Mouse (Mus musculus): ENCODE data around the gene Lin7a. TPM values are rescaled to one million over a fixed set of nuclear protein-coding genes. Genes with fewer than 3 reads are reported as not detected.

Lin7a gene
- total and polyA plus RNA-seq, 2 experiments from 2014 or later = 16.0 to 26.3 TPM

DNA sequence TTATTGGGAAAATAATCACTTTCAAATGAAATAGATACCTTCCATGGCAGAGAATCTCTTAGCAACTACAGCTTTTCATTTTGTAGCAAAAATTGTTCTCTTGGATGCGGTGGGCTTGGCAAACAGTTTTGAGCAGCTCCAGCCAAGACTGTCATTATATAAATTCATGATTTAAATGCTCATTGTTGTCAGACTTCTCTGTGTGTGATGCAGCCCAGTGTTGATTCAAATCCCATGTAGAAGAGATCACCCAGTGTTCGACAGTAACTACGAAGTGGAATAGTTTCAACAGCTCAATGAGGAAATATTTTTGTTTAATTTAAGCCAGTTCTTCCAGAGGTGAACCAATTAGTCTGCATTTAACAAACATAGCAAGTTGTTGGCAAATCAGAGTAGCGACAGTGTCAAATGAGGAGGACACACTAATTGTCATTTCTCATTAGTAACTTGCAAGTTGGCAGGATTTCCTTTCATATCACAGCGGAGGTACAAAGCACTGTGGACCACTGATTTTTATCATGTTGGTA, 39.5 kb downstream of the Lin7a start:
- H3K9me3 ChIP-seq (ENCODE audit: low read length) = no peaks in the 10 kb centered on the region
- ATAC-seq = no peak

DNA sequence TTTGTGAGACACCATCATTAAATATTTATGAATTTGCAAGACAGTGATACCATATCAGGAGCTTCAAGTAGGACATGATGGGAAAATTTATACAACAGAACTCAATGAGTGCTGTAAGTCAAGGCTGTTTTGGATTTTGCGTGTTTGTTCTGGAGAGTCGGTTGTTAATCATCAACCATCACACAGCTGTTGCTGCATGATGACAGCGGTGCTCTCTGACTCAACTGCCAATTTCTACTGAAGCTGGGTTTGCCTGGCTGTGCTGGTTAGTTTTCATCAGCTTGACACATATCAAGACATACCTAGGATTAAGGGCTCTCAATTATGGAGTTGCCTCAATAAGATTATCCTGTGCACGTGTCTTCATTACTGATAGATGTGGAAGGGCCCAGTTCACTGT, 41.1 kb downstream of the Lin7a start:
- H3K9me3 ChIP-seq (ENCODE audit: low read length) = no peaks in the 10 kb centered on the region
- H3K4me1 ChIP-seq (ENCODE audit: insufficient read depth) = no peaks in the 10 kb centered on the region
- H3K9ac ChIP-seq = no peak overlapping the region
- no peak overlapping the region for H3K4me3 ChIP-seq (ENCODE audit: low read depth, low read length)
- H3K36me3 ChIP-seq (ENCODE audit: insufficient read depth) = no peaks in the 10 kb centered on the region
- ATAC-seq (no peak), DNase-seq (no peak)
- H3K4me2 ChIP-seq (ENCODE audit: low read depth) = no peak overlapping the region
- H3K27me3 ChIP-seq (ENCODE audit: insufficient read depth, low read length) = no peaks in the 10 kb centered on the region
- H3K27ac ChIP-seq (ENCODE audit: low read depth, low read length) = no peak overlapping the region
- WGBS = 97% methylated on average over 4 of the region's 4 CpGs
- TF ChIP-seq CTCF (IDR thresholded peaks at IDR 0.05; ENCODE audit: low read depth) = no peak

More for the DNA sequence above, 39.5 kb downstream of the Lin7a start:
- DNase-seq = peak; percentile 17
- Histone ChIP-seq H3K27me3 (ENCODE audit: insufficient read depth, low read length) (no peaks in the 10 kb centered on the region), H3K4me2 (ENCODE audit: low read depth) (no peak overlapping the region), H3K4me3 (ENCODE audit: low read depth, low read length) (no peak overlapping the region), H3K4me1 (ENCODE audit: insufficient read depth) (no peaks in the 10 kb centered on the region), H3K9ac (no peak overlapping the region), H3K27ac (ENCODE audit: low read depth, low read length) (peak overlapping the region; percentile 9; the same call in 1 of the 2 replicates), H3K36me3 (ENCODE audit: insufficient read depth) (no peaks in the 10 kb centered on the region)
- no peak for TF ChIP-seq CTCF (IDR thresholded peaks at IDR 0.05; ENCODE audit: low read depth)
- 35% methylated on average over 5 of the region's 5 CpGs for WGBS

DNA sequence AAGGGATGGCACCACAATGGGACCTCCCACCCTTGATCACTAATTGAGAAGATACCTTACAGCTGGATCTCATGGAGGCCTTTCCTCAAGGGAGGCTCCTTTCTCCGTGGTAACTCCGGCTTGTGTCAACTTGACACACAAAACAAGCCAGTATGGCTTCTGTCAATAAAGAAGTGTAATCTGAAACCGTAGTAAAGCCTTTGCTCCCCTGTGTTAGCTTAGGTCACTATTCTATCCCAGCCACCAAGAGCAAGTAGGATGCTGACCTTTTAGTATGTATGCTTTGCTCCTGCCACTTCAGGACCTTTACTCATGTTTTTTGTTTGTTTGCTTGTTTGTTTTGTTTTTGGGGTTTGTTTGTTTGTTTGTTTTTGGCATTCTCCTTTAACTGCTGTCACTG, 41.9 kb downstream of the Lin7a start:
- no peak overlapping the region for H3K4me3 ChIP-seq (ENCODE audit: low read depth, low read length)
- H3K9ac ChIP-seq = no peak overlapping the region
- no peak for DNase-seq
- no peak for TF ChIP-seq CTCF (IDR thresholded peaks at IDR 0.05; ENCODE audit: low read depth)
- 55% methylated on average over 3 of the region's 3 CpGs for WGBS
- H3K9me3 ChIP-seq (ENCODE audit: low read length) = no peaks in the 10 kb centered on the region
- H3K4me1 ChIP-seq (ENCODE audit: insufficient read depth) = no peaks in the 10 kb centered on the region
- no peak overlapping the region for H3K4me2 ChIP-seq (ENCODE audit: low read depth)
- no peaks in the 10 kb centered on the region for H3K36me3 ChIP-seq (ENCODE audit: insufficient read depth)
- H3K27me3 ChIP-seq (ENCODE audit: insufficient read depth, low read length) = no peaks in the 10 kb centered on the region
- no peak for ATAC-seq
- no peak overlapping the region for H3K27ac ChIP-seq (ENCODE audit: low read depth, low read length)

DNA sequence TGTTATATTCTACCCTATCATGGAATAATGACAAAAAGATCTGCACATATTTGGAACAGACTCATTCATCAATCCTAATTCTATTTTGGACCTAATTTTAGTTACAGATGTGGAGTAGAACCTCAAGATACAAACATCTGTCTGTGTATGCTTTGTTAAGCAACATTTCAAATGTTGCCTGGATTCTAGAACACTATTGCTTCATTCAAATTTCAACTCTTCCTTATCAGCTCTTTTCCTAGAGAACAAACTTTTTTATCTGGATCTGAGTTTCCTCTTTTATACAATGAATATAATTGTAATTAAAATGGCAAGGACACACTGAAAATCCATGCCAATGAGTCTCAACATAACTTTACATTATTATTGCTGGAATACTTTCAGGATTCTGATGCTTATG, 43.8 kb downstream of the Lin7a start:
- no peak overlapping the region for H3K9ac ChIP-seq
- H3K36me3 ChIP-seq (ENCODE audit: insufficient read depth) = no peaks in the 10 kb centered on the region
- no peaks in the 10 kb centered on the region for H3K9me3 ChIP-seq (ENCODE audit: low read length)
- no peaks in the 10 kb centered on the region for H3K27me3 ChIP-seq (ENCODE audit: insufficient read depth, low read length)
- H3K4me2 ChIP-seq (ENCODE audit: low read depth) = no peak overlapping the region
- H3K4me1 ChIP-seq (ENCODE audit: insufficient read depth) = no peaks in the 10 kb centered on the region
- ATAC-seq (no peak), DNase-seq (no peak)
- TF ChIP-seq CTCF (IDR thresholded peaks at IDR 0.05; ENCODE audit: low read depth) = no peak
- no peak overlapping the region for H3K27ac ChIP-seq (ENCODE audit: low read depth, low read length)
- H3K4me3 ChIP-seq (ENCODE audit: low read depth, low read length) = no peak overlapping the region

DNA sequence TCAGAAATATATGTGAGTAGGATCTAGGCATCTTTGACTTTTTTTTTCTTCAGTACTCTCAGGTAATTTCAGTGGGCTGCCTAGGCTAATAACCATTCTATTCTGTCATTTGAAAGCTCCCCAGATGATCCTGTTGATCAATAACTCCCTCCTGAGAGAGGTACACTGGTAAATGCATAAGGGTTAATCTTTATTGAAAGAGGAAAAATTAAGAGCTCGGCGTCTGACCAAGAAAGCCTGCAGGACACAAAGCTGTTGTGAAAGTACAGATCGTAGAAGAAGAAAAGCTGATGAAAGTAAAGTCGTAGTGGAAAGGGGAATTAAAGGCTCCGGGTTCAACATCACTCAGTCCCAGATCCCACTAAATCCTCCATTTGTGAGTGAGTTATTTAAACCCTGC, 44.2 kb downstream of the Lin7a start:
- H3K27me3 ChIP-seq (ENCODE audit: insufficient read depth, low read length) = no peaks in the 10 kb centered on the region
- H3K9ac ChIP-seq = no peak overlapping the region
- TF ChIP-seq CTCF (IDR thresholded peaks at IDR 0.05; ENCODE audit: low read depth) = no peak
- H3K4me1 ChIP-seq (ENCODE audit: insufficient read depth) = no peaks in the 10 kb centered on the region
- 40% methylated on average over 5 of the region's 5 CpGs for WGBS
- ATAC-seq (no peak), DNase-seq (no peak)
- no peak overlapping the region for H3K4me2 ChIP-seq (ENCODE audit: low read depth)
- H3K36me3 ChIP-seq (ENCODE audit: insufficient read depth) = no peaks in the 10 kb centered on the region
- H3K27ac ChIP-seq (ENCODE audit: low read depth, low read length) = no peak overlapping the region
- H3K4me3 ChIP-seq (ENCODE audit: low read depth, low read length) = no peak overlapping the region
- no peaks in the 10 kb centered on the region for H3K9me3 ChIP-seq (ENCODE audit: low read length)

DNA sequence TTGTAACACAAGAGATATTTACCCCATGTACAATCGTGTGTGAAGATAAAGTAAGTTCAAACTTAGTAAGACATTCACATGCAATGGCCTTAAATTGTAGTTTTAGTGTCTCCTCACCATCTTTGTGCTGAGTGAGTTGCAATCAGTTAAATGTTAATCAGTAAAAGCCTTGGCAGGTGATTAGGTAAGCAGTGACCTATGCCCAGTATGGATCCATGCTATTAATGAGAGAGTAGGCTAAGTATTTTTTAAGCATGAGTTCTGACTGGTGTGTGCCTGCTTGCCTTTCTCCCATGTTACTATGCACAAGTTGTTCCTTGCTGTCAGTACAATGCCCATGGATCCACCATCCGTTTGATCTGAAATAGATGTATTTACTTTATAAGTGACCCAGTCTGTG, 44.6 kb downstream of the Lin7a start:
- Histone ChIP-seq H3K4me2 (ENCODE audit: low read depth) (no peak overlapping the region), H3K27ac (ENCODE audit: low read depth, low read length) (no peak overlapping the region), H3K27me3 (ENCODE audit: insufficient read depth, low read length) (no peaks in the 10 kb centered on the region), H3K4me3 (ENCODE audit: low read depth, low read length) (no peak overlapping the region), H3K36me3 (ENCODE audit: insufficient read depth) (no peaks in the 10 kb centered on the region), H3K4me1 (ENCODE audit: insufficient read depth) (no peaks in the 10 kb centered on the region), H3K9ac (no peak overlapping the region), H3K9me3 (ENCODE audit: low read length) (no peaks in the 10 kb centered on the region)
- DNase-seq (no peak), ATAC-seq (no peak)
- no peak for TF ChIP-seq CTCF (IDR thresholded peaks at IDR 0.05; ENCODE audit: low read depth)
- WGBS = 65% methylated on average over 2 of the region's 2 CpGs

DNA sequence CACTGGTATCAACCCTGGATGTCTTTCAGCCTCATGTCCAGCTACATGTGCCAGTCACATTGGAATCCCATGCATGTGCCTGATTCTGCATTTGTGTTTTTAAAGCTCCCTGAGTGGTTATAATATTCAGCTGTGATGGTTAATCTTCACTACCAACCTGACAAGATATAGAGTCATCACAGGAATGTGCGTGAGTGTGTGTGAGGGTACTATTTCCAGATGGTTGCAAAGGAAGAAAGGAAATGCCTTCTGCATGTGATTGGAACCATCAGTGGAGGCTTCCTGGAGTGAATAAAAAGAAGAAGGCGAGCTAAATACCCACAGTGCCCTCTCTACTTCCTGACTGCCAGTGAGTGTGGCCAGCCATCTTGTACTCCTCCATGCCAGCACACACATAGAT, 48.2 kb downstream of the Lin7a start:
- H3K4me2 ChIP-seq (ENCODE audit: low read depth) = no peak overlapping the region
- DNase-seq (no peak), ATAC-seq (no peak)
- no peaks in the 10 kb centered on the region for H3K27me3 ChIP-seq (ENCODE audit: insufficient read depth, low read length)
- no peaks in the 10 kb centered on the region for H3K4me1 ChIP-seq (ENCODE audit: insufficient read depth)
- H3K27ac ChIP-seq (ENCODE audit: low read depth, low read length) = no peak overlapping the region
- TF ChIP-seq CTCF (IDR thresholded peaks at IDR 0.05; ENCODE audit: low read depth) = no peak
- no peaks in the 10 kb centered on the region for H3K36me3 ChIP-seq (ENCODE audit: insufficient read depth)
- no peak overlapping the region for H3K4me3 ChIP-seq (ENCODE audit: low read depth, low read length)
- 84% methylated on average over 2 of the region's 2 CpGs for WGBS
- no peaks in the 10 kb centered on the region for H3K9me3 ChIP-seq (ENCODE audit: low read length)
- H3K9ac ChIP-seq = no peak overlapping the region

DNA sequence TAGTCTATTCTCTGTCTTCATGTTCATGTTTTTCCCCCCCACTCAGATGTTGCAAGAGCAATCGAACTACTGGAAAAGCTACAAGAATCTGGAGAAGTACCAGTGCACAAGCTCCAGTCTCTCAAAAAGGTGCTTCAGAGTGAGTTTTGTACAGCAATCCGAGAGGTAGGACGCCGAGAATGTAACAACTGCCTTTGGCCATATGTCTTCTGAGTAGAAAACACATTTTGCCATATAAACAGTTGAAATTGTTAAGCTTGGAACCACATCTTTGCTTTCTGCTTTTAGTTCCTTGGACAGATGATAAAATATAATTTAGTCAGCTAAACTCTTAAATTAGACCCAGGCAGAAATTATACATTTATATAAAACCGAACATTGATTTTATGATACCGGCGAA, 52.4 kb downstream of the Lin7a start:
- Histone ChIP-seq H3K9ac (no peak overlapping the region), H3K27ac (ENCODE audit: low read depth, low read length) (no peak overlapping the region), H3K9me3 (ENCODE audit: low read length) (no peaks in the 10 kb centered on the region), H3K27me3 (ENCODE audit: insufficient read depth, low read length) (no peaks in the 10 kb centered on the region), H3K4me1 (ENCODE audit: insufficient read depth) (no peaks in the 10 kb centered on the region), H3K4me3 (ENCODE audit: low read depth, low read length) (no peak overlapping the region), H3K36me3 (ENCODE audit: insufficient read depth) (no peaks in the 10 kb centered on the region), H3K4me2 (ENCODE audit: low read depth) (no peak overlapping the region)
- DNase-seq = no peak
- WGBS = 80% methylated on average over 7 of the region's 7 CpGs
- TF ChIP-seq CTCF (IDR thresholded peaks at IDR 0.05; ENCODE audit: low read depth) = no peak
- ATAC-seq = no peak
